Mouse (Mus musculus): ENCODE results near the gene 4930404N11Rik.

DNA sequence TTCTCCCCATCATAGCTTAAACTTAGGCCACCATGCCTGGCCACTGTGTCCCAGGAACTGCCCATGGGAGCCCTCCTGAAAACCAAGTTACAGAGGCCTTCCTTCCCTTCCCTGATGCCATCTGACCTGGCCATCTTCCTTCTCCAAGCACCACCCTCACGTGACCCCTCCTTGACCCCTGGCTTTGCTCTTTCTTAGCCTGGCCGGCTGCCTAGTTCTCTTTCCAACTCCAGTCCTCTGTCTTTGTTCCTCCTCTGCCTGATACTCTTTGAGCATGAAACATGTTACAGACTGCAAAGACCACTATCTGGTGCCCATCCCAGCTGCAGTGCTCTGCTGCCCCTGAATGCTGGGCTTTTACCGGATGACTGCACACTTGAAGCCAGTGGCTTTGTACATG lies 23.8 kb upstream of the 4930404N11Rik start:
- TF ChIP-seq CTCF (IDR thresholded peaks at IDR 0.05; ENCODE audit: low read depth) = no peak
- TF ChIP-seq EP300 (IDR thresholded peaks at IDR 0.05; ENCODE audit: low read depth) = no peak

Data from heart, postnatal 0 days (tissue).